Mouse (Mus musculus) lung, adult 2 months (tissue): Measurements from ENCODE around the gene Basp1. TPM values are rescaled to one million over a fixed set of nuclear protein-coding genes. Genes with fewer than 3 reads are reported as not detected.

Source experiments
- DNase-seq: peaks from one replicate; pipeline ENCODE4 v3.0.0; 2022
- H3K4me1 ChIP-seq: fragments of 200-500 bp; 2 replicates; pipeline ENCODE4 v1.6.1; 2011; ENCODE audit warnings: low read length; ENCODE audit not compliant: control insufficient read depth, insufficient read depth
- H3K4me3 ChIP-seq: fragments of 200-500 bp; replicated peaks from 2 replicates; pipeline ENCODE3; 2011; ENCODE audit warnings: low read depth, mild to moderate bottlenecking, control low read depth, low read length; ENCODE audit errors: extremely low read depth
- CTCF ChIP-seq: fragments of 200-500 bp; IDR thresholded peaks from 2 replicates; pipeline ENCODE4 v1.5.1; 2011; ENCODE audit warnings: mild to moderate bottlenecking, low read length, control low read depth; ENCODE audit not compliant: insufficient read depth
- POLR2A ChIP-seq: fragments of 200-500 bp; IDR thresholded peaks from 2 replicates; pipeline ENCODE4 v1.6.1; 2011; ENCODE audit warnings: low read depth, mild to moderate bottlenecking, control low read depth, low read length, borderline replicate concordance; ENCODE audit errors: extremely low read depth
- WGBS: fragments of 180-500 bp; shearing (Covaris S2); methylation state at CpG from one replicate; pipeline ENCODE4 v1.1.7; 2018; 5-methylcytosine and 5-hydroxymethylcytosine counted together
- polyA plus RNA-seq: library from polyadenylated mRNA; depleted of rRNA; stranded (reverse); fragments of >200 nt; gene quantifications from 2 replicates; pipeline ENCODE4 v1.2.3, GENCODE M21; 2012; rRNA removed

Basp1 gene
- polyA plus RNA-seq, 1 experiment: 4.9 TPM

GRCm38 (mm10) chr15:25343263-25343662 is 70.3 kb downstream of the Basp1 start:
- 67% methylated on average over 6 of the region's 6 CpGs for WGBS
- no peak for DNase-seq
- Histone ChIP-seq H3K4me3 (no peak overlapping the region), H3K4me1 (no peaks in the 10 kb centered on the region)
- TF ChIP-seq CTCF: no peak
- TF ChIP-seq POLR2A: no peak

GRCm38 (mm10) chr15:25335277-25335676 is 78.3 kb downstream of the Basp1 start:
- Histone ChIP-seq H3K4me3 (no peak overlapping the region), H3K4me1 (no peaks in the 10 kb centered on the region)
- WGBS: 90% methylated on average over 11 of the region's 11 CpGs
- no peak for TF ChIP-seq POLR2A
- TF ChIP-seq CTCF: no peak
- no peak for DNase-seq

GRCm38 (mm10) chr15:25331877-25332445 is 81.6 kb downstream of the Basp1 start:
- WGBS: 70% methylated on average over 16 of the region's 16 CpGs

GRCm38 (mm10) chr15:25330946-25331345 is 82.6 kb downstream of the Basp1 start:
- Histone ChIP-seq H3K4me3 (no peak overlapping the region), H3K4me1 (no peaks in the 10 kb centered on the region)
- DNase-seq: no peak
- TF ChIP-seq POLR2A (no peak), CTCF (no peak)
- 72% methylated on average over 4 of the region's 4 CpGs for WGBS

More at GRCm38 (mm10) chr15:25331877-25332445, 81.6 kb downstream of the Basp1 start:
- no peak for DNase-seq
- no peaks in the 10 kb centered on the region for H3K4me1 ChIP-seq
- H3K4me3 ChIP-seq: no peak overlapping the region
- TF ChIP-seq CTCF: no peak
- TF ChIP-seq POLR2A: no peak

- no peak for DNase-seq
- TF ChIP-seq CTCF (no peak), POLR2A (no peak)
- 48% methylated on average over 2 of the region's 2 CpGs for WGBS
- no peaks in the 10 kb centered on the region for H3K4me1 ChIP-seq
- H3K4me3 ChIP-seq: no peak overlapping the region
Observed at GRCm38 (mm10) chr15:25322601-25323000, 91.0 kb downstream of the Basp1 start.

- DNase-seq: no peak
- Histone ChIP-seq H3K4me1 (no peaks in the 10 kb centered on the region), H3K4me3 (no peak overlapping the region)
- TF ChIP-seq POLR2A (no peak), CTCF (no peak)
- 81% methylated on average over 3 of the region's 3 CpGs for WGBS
Observed at GRCm38 (mm10) chr15:25322111-25322510, 91.5 kb downstream of the Basp1 start.

GRCm38 (mm10) chr15:25321636-25322035 is 91.9 kb downstream of the Basp1 start:
- Histone ChIP-seq H3K4me1 (no peaks in the 10 kb centered on the region), H3K4me3 (no peak overlapping the region)
- 80% methylated on average over 4 of the region's 4 CpGs for WGBS
- TF ChIP-seq POLR2A: no peak
- no peak for TF ChIP-seq CTCF
- DNase-seq: no peak

- TF ChIP-seq CTCF (no peak), POLR2A (no peak)
- H3K4me1 ChIP-seq: no peaks in the 10 kb centered on the region
- H3K4me3 ChIP-seq: no peak overlapping the region
- 73% methylated on average over 3 of the region's 3 CpGs for whole genome bisulfite sequencing
- DNase-seq: no peak
Observed at GRCm38 (mm10) chr15:25314471-25314870, 99.1 kb downstream of the Basp1 start.

Other genes with a start within 250 kb of the Basp1 start
- 81.3 and 82.7 TPM in 2 replicates for gene Myo10, start 208.8 kb upstream of the Basp1 start, polyA plus RNA-seq